25 mouse cellular contexts compared by ENCODE assay signal in the genomic region with DNA sequence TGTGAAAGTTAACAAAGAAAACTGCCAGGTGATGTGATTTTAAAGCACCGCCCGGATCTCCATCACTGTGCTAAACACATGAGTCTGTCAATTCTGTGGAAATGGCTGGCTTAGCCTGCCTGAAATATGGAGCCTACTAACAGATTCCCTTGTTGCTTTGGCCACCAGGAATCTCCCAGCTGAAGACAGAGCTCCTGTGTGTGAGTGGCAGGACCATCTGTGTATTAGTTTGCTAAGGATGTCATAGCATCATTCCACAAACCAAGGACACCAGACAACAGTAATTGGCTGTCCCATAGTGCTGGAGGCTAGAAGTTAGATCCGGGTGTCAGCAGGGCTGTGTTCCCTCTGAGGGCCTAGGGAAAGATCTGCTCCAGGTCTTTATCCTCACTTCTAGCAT. TPM values are rescaled to one million over a fixed set of nuclear protein-coding genes. Genes with fewer than 3 reads are reported as not detected.
"Had no signal": no experiment of that assay in that cellular context is flagged by ENCODE, and none has a peak within 500 bp of the region (broad histone marks: within the 10 kb centered on the region; RNA-seq: fewer than 3 reads in every experiment).

No protein-coding gene starts in this region.

- H3K4me2 ChIP-seq: embryonic facial prominence, embryonic 12.5 days; embryonic facial prominence, embryonic 13.5 days; embryonic facial prominence, embryonic 15.5 days; forebrain, embryonic 12.5 days; forebrain, embryonic 13.5 days; forebrain, embryonic 15.5 days had no signal

- H3K4me3 ChIP-seq: embryonic facial prominence, embryonic 10.5 days; embryonic facial prominence, embryonic 12.5 days; embryonic facial prominence, embryonic 13.5 days; embryonic facial prominence, embryonic 15.5 days; erythroblast, embryonic 14.5 days; forebrain, embryonic 10.5 days; forebrain, embryonic 12.5 days; forebrain, embryonic 13.5 days; forebrain, embryonic 15.5 days; gastrocnemius, adult 2 months; heart, adult 2 months had no signal

- H3K36me3 ChIP-seq: embryonic facial prominence, embryonic 10.5 days; embryonic facial prominence, embryonic 12.5 days; embryonic facial prominence, embryonic 13.5 days; embryonic facial prominence, embryonic 15.5 days; forebrain, embryonic 10.5 days; forebrain, embryonic 12.5 days; forebrain, embryonic 15.5 days had no signal

- DNase-seq: cerebellum, adult 9-10 months; cerebellum, adult 9-11 months; cerebellum, postnatal 10 days; cerebellum, postnatal 14 days; cerebellum, postnatal 25 days; cerebellum, postnatal 36 days; embryo, embryonic 11 days; forebrain, postnatal 0 days; gastrocnemius, adult 2 months; gastrocnemius, postnatal 10 days; gastrocnemius, postnatal 14 days; gastrocnemius, postnatal 25 days; gastrocnemius, postnatal 36 days; heart, adult 11 months; heart, adult 18-20 months; heart, adult 2 months had no signal

- H3K27me3 ChIP-seq: embryonic facial prominence, embryonic 12.5 days; embryonic facial prominence, embryonic 15.5 days; forebrain, embryonic 12.5 days; forebrain, embryonic 13.5 days had no signal

RNA-seq across cellular contexts. Expression of a gene that starts 31.2 kb away (rescaled TPM):
- polyA plus RNA-seq: erythroblast, embryonic 14.5 days had no signal
